Mouse (Mus musculus) ES-Bruce4 (cell line): Measurements from ENCODE around the gene Traf4.

Source experiments
- CTCF ChIP-seq: IDR thresholded peaks from one replicate; pipeline ENCODE4 v1.8.1; 2011; ENCODE audit warnings: low read depth, low read length
- EP300 ChIP-seq: IDR thresholded peaks from 2 replicates; pipeline ENCODE4 v1.6.1; 2011; ENCODE audit warnings: low read depth, low read length; ENCODE audit not compliant: insufficient read depth
- POLR2A ChIP-seq: IDR thresholded peaks from one replicate; pipeline ENCODE4 v1.8.1; 2011; ENCODE audit warnings: low read length; ENCODE audit not compliant: insufficient read depth

DNA sequence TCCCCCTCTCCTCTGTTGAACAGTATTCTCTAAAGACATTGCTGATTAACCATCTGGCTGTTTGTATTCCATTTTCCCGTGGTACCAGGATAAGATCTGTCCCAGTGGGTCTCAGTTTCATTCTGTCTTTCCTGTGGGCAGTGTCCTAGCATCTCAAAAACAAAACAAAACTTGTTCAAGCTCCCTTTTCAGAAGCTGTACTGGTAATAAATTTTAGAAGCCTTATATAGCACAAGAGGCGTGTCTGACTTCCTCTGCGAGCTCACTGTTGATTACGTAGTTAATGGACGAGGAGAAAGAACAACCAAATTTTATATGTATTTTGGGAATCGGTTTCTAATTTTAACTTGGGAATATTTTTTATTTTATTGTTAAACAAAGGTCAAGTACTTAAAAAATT is 39.7 kb downstream of the Traf4 start:
- TF ChIP-seq CTCF: no peak
- no peak for TF ChIP-seq POLR2A
- TF ChIP-seq EP300: no peak
